Mouse (Mus musculus) lung, postnatal 0 days (tissue): ENCODE results near the gene Socs1.

Source experiments
- CTCF ChIP-seq: IDR thresholded peaks from 2 replicates; pipeline ENCODE4 v1.5.1; 2016; ENCODE audit warnings: antibody characterized with exemption, mild to moderate bottlenecking
- EP300 ChIP-seq: IDR thresholded peaks from 2 replicates; pipeline ENCODE4 v1.6.1; 2016; ENCODE audit warnings: antibody characterized with exemption, mild to moderate bottlenecking, control low read depth

DNA sequence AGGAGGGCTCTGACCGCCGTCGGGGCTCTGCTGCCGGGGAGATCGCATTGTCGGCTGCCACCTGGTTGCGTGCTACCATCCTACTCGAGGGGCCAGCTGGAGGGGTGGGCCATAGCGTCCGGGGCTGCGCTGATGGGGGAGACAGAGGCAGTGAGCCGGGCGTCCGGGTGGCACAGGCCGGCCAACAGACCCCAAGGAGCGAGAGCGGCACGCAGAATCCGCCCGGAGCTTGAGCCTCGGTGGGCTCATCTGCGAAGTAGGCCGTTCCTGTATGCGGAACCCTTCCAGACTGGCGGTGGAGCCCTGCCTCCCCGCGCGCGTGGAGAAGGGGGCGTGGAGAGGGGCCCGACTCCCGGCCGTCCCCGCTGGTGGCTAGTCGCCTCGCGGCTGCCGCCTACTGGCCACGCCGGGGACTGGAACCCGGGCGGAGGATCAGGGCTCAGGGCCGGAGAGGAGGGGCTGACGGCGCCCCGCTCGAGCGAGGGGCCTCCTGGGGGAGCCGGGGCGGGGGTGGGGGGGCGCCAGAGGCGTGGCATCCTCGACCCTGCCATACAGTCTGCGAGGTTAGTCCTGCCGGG, 454 bp downstream of the Socs1 start:
- TF ChIP-seq CTCF: peak; percentile 90
- TF ChIP-seq EP300: no peak
